Mouse (Mus musculus) cerebellum, adult 2 months (tissue): ENCODE results near the gene Acyp1. TPM values are rescaled to one million over a fixed set of nuclear protein-coding genes. Genes with fewer than 3 reads are reported as not detected.

ENCODE experiments used
- DNase-seq, 2 experiments: peaks; one replicate each; pipeline ENCODE4 v3.0.0; 2021
- H3K27ac ChIP-seq: fragments of 200-500 bp; 2 replicates; pipeline ENCODE4 v1.5.1; 2012; ENCODE audit warnings: low read length, control low read depth, inconsistent platforms; ENCODE audit not compliant: insufficient read depth
- H3K27me3 ChIP-seq: fragments of 200-500 bp; 2 replicates; pipeline ENCODE4 v1.6.1; 2012; ENCODE audit warnings: inconsistent platforms, mild to moderate bottlenecking, low read length, moderate library complexity; ENCODE audit not compliant: control insufficient read depth, insufficient read depth
- H3K4me1 ChIP-seq: fragments of 200-500 bp; 2 replicates; pipeline ENCODE4 v1.6.1; 2011; ENCODE audit warnings: low read length; ENCODE audit not compliant: control insufficient read depth, insufficient read depth
- H3K4me3 ChIP-seq: fragments of 200-500 bp; replicated peaks from 2 replicates; pipeline ENCODE3; 2011; ENCODE audit warnings: mild to moderate bottlenecking, low read depth, low read length, control low read depth; ENCODE audit not compliant: insufficient read depth
- CTCF ChIP-seq: fragments of 200-500 bp; IDR thresholded peaks from 2 replicates; pipeline ENCODE4 v1.5.1; 2011; ENCODE audit warnings: low read depth, mild to moderate bottlenecking, control low read depth, low read length, moderate library complexity, borderline replicate concordance; ENCODE audit not compliant: insufficient read depth
- POLR2A ChIP-seq: fragments of 200-500 bp; IDR thresholded peaks from 2 replicates; pipeline ENCODE4 v1.6.1; 2011; ENCODE audit warnings: low read length, control low read depth, borderline replicate concordance; ENCODE audit not compliant: insufficient read depth
- WGBS: fragments of 180-500 bp; shearing (Covaris S2); methylation state at CpG from one replicate; pipeline ENCODE4 v1.1.7; 2018; 5-methylcytosine and 5-hydroxymethylcytosine counted together
- polyA plus RNA-seq: library from polyadenylated mRNA; depleted of rRNA; stranded (reverse); fragments of >200 nt; gene quantifications from 2 replicates; pipeline ENCODE4 v1.2.3, GENCODE M21; 2012

Acyp1 gene
- polyA plus RNA-seq, 1 experiment = 77.8 TPM

- DNase-seq = no peak
- H3K27me3 ChIP-seq = no peaks in the 10 kb centered on the region
- peak overlapping the region; percentile 97 for H3K4me3 ChIP-seq
- WGBS = 20% methylated on average over 12 of the region's 12 CpGs
- H3K27ac ChIP-seq = no peak overlapping the region
- no peaks in the 10 kb centered on the region; the same call in 1 of the 2 replicates for H3K4me1 ChIP-seq
- TF ChIP-seq POLR2A (no peak), CTCF (no peak)
These were observed 7.2 kb downstream of the Acyp1 start for GRCm38 (mm10) chr12:85280845-85281651.

GRCm38 (mm10) chr12:85280105-85280844 lies 8.0 kb downstream of the Acyp1 start:
- DNase-seq = peak; percentile 99 to 100

GRCm38 (mm10) chr12:85279396-85280080 lies 8.7 kb downstream of the Acyp1 start:
- DNase-seq = peak in 1 of 2 experiments; percentile 66
- peak overlapping the region; percentile 97 for H3K4me3 ChIP-seq
- H3K27ac ChIP-seq = peak overlapping the region; percentile 94
- H3K27me3 ChIP-seq = no peaks in the 10 kb centered on the region
- no peaks in the 10 kb centered on the region; the same call in 1 of the 2 replicates for H3K4me1 ChIP-seq
- TF ChIP-seq POLR2A = no peak
- no peak for TF ChIP-seq CTCF
- WGBS = 1% methylated on average over 10 of the region's 10 CpGs

More at GRCm38 (mm10) chr12:85280105-85280844, 8.0 kb downstream of the Acyp1 start:
- Histone ChIP-seq H3K4me3 (peak overlapping the region; percentile 97), H3K27me3 (no peaks in the 10 kb centered on the region), H3K4me1 (no peaks in the 10 kb centered on the region; the same call in 1 of the 2 replicates), H3K27ac (peak overlapping the region; percentile 94)
- WGBS = 0% methylated on average over 31 of the region's 31 CpGs
- TF ChIP-seq POLR2A = peak; percentile 60; the same call in 1 of the 2 replicates
- TF ChIP-seq CTCF = no peak

- no peak for DNase-seq
- TF ChIP-seq POLR2A = no peak
- TF ChIP-seq CTCF = no peak
- Histone ChIP-seq H3K4me3 (no peak overlapping the region), H3K27me3 (no peaks in the 10 kb centered on the region), H3K27ac (no peak overlapping the region), H3K4me1 (no peaks in the 10 kb centered on the region; the same call in 1 of the 2 replicates)
- 96% methylated on average over 10 of the region's 10 CpGs for WGBS
These were observed 9.3 kb downstream of the Acyp1 start for GRCm38 (mm10) chr12:85278919-85279318.

GRCm38 (mm10) chr12:85276273-85276672 lies 12.0 kb downstream of the Acyp1 start:
- DNase-seq = no peak
- Histone ChIP-seq H3K4me3 (no peak overlapping the region), H3K27ac (no peak overlapping the region), H3K4me1 (no peaks in the 10 kb centered on the region; the same call in 1 of the 2 replicates), H3K27me3 (no peaks in the 10 kb centered on the region)
- 67% methylated on average over 5 of the region's 5 CpGs for WGBS
- no peak for TF ChIP-seq POLR2A
- no peak for TF ChIP-seq CTCF

GRCm38 (mm10) chr12:85273508-85273907 lies 14.7 kb downstream of the Acyp1 start:
- TF ChIP-seq CTCF = no peak
- no peak for TF ChIP-seq POLR2A
- no peak for DNase-seq
- no peaks in the 10 kb centered on the region for H3K27me3 ChIP-seq
- WGBS = 92% methylated on average over 10 of the region's 10 CpGs
- H3K27ac ChIP-seq = no peak overlapping the region
- H3K4me3 ChIP-seq = no peak overlapping the region
- no peaks in the 10 kb centered on the region for H3K4me1 ChIP-seq

GRCm38 (mm10) chr12:85271843-85272206 lies 16.4 kb downstream of the Acyp1 start:
- TF ChIP-seq CTCF (no peak), POLR2A (no peak)
- Histone ChIP-seq H3K27me3 (no peaks in the 10 kb centered on the region), H3K4me3 (no peak overlapping the region), H3K4me1 (no peaks in the 10 kb centered on the region), H3K27ac (no peak overlapping the region)
- DNase-seq = no peak
- WGBS = 77% methylated on average over 4 of the region's 4 CpGs
